Mouse (Mus musculus) testis, adult 2 months (tissue): Measurements from ENCODE around the gene Crim1.

Source experiments
- CTCF ChIP-seq: fragments of 200-500 bp; IDR thresholded peaks from 2 replicates; pipeline ENCODE4 v1.5.1; 2012; ENCODE audit warnings: low read depth, mild to moderate bottlenecking, inconsistent platforms, low read length, moderate library complexity; ENCODE audit not compliant: control insufficient read depth, insufficient read depth, insufficient replicate concordance
- POLR2A ChIP-seq: fragments of 200-500 bp; IDR thresholded peaks from 2 replicates; pipeline ENCODE4 v1.6.1; 2012; ENCODE audit warnings: low read depth, mild to moderate bottlenecking, inconsistent platforms, low read length, moderate library complexity; ENCODE audit not compliant: control insufficient read depth

- no peak for TF ChIP-seq CTCF
- TF ChIP-seq POLR2A, result no peak
Observed at GRCm38 (mm10) chr17:78327187-78327586, 127.1 kb downstream of the Crim1 start.
